Mouse (Mus musculus): Measurements from ENCODE around the gene Gm8298. TPM values are rescaled to one million over a fixed set of nuclear protein-coding genes. Genes with fewer than 3 reads are reported as not detected.

Gm8298 gene
- total RNA-seq (2023): not detected in 4 replicates

DNA sequence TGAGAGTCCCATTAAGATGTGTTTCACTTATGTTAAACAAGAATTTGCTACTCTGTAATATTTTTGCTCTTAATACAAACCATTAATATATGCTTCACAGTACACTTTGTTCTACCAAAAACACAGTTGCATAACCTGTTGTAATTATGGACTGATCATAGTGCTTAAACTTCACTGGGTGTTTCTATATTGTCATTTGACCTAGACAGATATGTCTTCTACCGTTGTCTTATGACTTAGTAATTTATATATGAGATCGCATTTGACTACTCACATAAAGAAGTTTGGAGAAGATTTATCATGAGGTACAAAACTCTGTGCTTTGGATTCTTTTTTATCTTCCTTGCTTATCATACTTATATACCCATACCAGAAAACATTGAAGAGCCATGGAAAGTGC lies at the start of gene Gm8298:
Gene Gm8298, plus strand, starts transcription at position 301 of the 400 bp plus-strand sequence.

DNA sequence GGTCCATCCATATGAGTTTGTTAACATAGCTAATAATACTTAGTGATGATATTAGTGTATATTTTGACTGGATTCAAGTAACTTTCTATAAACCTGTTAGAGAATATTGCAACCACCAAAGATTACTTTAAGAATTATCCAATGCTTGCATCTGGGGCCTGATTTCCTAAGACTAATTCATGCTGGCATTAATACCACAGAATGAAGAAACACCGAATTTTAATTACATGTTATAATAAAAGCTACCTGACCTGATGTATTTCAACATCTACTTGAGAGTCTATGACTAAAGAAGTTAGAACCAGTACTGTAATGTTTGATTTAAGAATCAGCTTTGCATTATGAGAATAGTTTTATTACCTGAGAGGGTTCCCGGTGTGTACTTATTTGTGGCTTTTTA lies 64.1 kb downstream of the Gm8298 start, which contains the start of gene C130079G13Rik:
Gene C130079G13Rik, plus strand, starts transcription at position 301 of the 400 bp plus-strand sequence.

Other genes with a start within 250 kb of the Gm8298 start
- gene Gm5538, start 131.3 kb upstream of the Gm8298 start, total RNA-seq (2023): not detected in 4 replicates
- not detected in 4 replicates for gene C130079G13Rik, start 64.2 kb downstream of the Gm8298 start, total RNA-seq (2023)
- not detected in 4 replicates for gene Aadacl2, start 145.7 kb downstream of the Gm8298 start, total RNA-seq (2023)
- gene Aadac, start 164.7 kb downstream of the Gm8298 start, total RNA-seq (2023): not detected in 4 replicates
- gene Sucnr1, start 220.8 kb downstream of the Gm8298 start, total RNA-seq (2023): not detected in 4 replicates

Data from B cell, adult 62 days (primary cell).